Comparison of ENCODE assay signal across 18 mouse cellular contexts in the genomic region with DNA sequence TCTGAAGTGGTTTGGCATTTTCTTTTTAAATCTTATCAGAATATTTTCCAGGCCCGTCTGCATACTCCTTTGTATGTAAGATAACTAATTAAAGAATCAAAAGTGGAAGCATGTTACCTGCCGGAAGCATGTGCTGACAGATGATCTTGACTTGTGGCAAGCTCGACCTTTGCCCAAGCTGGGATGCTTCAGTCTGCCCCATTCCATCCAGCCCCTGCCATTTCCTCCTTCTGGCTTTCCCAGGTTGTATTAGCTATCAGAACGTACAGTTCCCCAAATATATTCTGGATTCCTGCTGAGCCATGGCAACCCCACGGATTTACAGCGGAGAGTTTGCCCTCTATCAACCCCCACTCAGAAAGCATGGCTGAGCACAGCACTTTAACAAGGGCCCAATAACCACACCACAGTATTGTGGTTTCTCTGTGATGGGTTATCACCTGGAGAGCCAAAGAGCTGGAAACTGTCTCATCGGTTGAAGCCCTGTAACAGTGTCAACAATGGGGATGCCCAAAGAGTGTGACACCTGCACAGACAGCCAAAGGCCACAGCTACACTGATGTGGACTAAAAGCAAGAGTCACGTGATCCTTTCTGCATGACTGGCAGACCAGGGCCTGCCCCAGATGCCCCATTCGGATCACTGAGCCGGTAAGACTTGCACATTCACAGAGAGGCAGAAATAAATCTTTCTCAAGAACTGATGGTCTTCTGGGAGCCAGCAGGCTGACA.
DNase-seq lines count a peak whose midpoint lies in the region; ATAC-seq and TF ChIP-seq lines count a peak whose summit lies in the region.
"Had no signal": no experiment of that assay in that cellular context is flagged by ENCODE, and none has a peak within 500 bp of the region (broad histone marks: within the 10 kb centered on the region; RNA-seq: fewer than 3 reads in every experiment).

No protein-coding gene starts in this region.

- no peak for TF ChIP-seq POLR2A in kidney, adult 2 months (IDR thresholded peaks at IDR 0.05; ENCODE audit: low read depth, low read length)

- 68% methylated on average over 10 of the region's 10 CpGs for WGBS in neural tube, embryonic 11.5 days
- 56% methylated on average over 10 of the region's 10 CpGs for WGBS in neural tube, embryonic 15.5 days
- WGBS in kidney, adult 2 months: 38% methylated on average over 10 of the region's 10 CpGs

- no peak overlapping the region for H3K4me2 ChIP-seq in neural tube, embryonic 11.5 days (ENCODE audit: low read depth)
- no peak overlapping the region for H3K4me2 ChIP-seq in neural tube, embryonic 15.5 days
- H3K4me2 ChIP-seq: forebrain, embryonic 13.5 days; hindbrain, embryonic 15.5 days; liver, embryonic 15.5 days; midbrain, embryonic 15.5 days had no signal

- H3K27me3 ChIP-seq in neural tube, embryonic 11.5 days (ENCODE audit: control insufficient read depth, insufficient read depth, low read length): no peaks in the 10 kb centered on the region
- no peaks in the 10 kb centered on the region for H3K27me3 ChIP-seq in neural tube, embryonic 15.5 days (replicated peaks)
- H3K27me3 ChIP-seq in kidney, adult 2 months (replicated peaks; ENCODE audit: control insufficient read depth, insufficient read depth, low read length): no peaks in the 10 kb centered on the region
- H3K27me3 ChIP-seq: forebrain, embryonic 13.5 days; hindbrain, embryonic 15.5 days; liver, embryonic 15.5 days; midbrain, embryonic 15.5 days; Patski had no signal

- DNase-seq in neural tube, embryonic 11.5 days (ENCODE audit: low spot score): no peak
- peak; percentile 93 for DNase-seq in kidney, adult 2 months
- peak; percentile 9 for DNase-seq in thymus, postnatal 25 days
- no peak for DNase-seq in MN1 (ENCODE audit: low spot score)
- no peak for DNase-seq in embryo, embryonic 10.5 days (ENCODE audit: low spot score)
- DNase-seq in cerebellum, postnatal 25 days: no peak
- DNase-seq: adrenal gland, postnatal 14 days; cerebellum, postnatal 36 days; gastrocnemius, postnatal 25 days had no signal

- no peaks in the 10 kb centered on the region for H3K36me3 ChIP-seq in neural tube, embryonic 11.5 days (ENCODE audit: control insufficient read depth, insufficient read depth, low read length)
- H3K36me3 ChIP-seq in neural tube, embryonic 15.5 days: no peaks in the 10 kb centered on the region
- H3K36me3 ChIP-seq in kidney, adult 2 months (ENCODE audit: control insufficient read depth, insufficient read depth, low read length): no peaks in the 10 kb centered on the region
- H3K36me3 ChIP-seq: hindbrain, embryonic 15.5 days; liver, embryonic 15.5 days; midbrain, embryonic 15.5 days had no signal

- no peak for TF ChIP-seq CTCF in kidney, adult 2 months (conservative IDR thresholded peaks at IDR 0.05; ENCODE audit: insufficient read depth, insufficient read length, low read depth, low read length)

- no peaks in the 10 kb centered on the region for H3K9me3 ChIP-seq in neural tube, embryonic 11.5 days (ENCODE audit: control insufficient read depth, low read length)
- no peaks in the 10 kb centered on the region for H3K9me3 ChIP-seq in neural tube, embryonic 15.5 days (replicated peaks)
- H3K9me3 ChIP-seq: forebrain, embryonic 13.5 days; hindbrain, embryonic 15.5 days; liver, embryonic 15.5 days; midbrain, embryonic 15.5 days had no signal

- no peak overlapping the region for H3K9ac ChIP-seq in neural tube, embryonic 11.5 days (ENCODE audit: low read length)
- no peak overlapping the region for H3K9ac ChIP-seq in neural tube, embryonic 15.5 days (replicated peaks)
- H3K9ac ChIP-seq: forebrain, embryonic 13.5 days; hindbrain, embryonic 15.5 days; liver, embryonic 15.5 days; midbrain, embryonic 15.5 days had no signal

- no peak overlapping the region for H3K27ac ChIP-seq in neural tube, embryonic 11.5 days (ENCODE audit: low read depth, low read length)
- H3K27ac ChIP-seq in neural tube, embryonic 15.5 days (replicated peaks): no peak overlapping the region
- peak overlapping the region; percentile 53; the same call in 1 of the 2 replicates for H3K27ac ChIP-seq in kidney, adult 2 months (ENCODE audit: insufficient read depth, low read depth, low read length)
- H3K27ac ChIP-seq: forebrain, embryonic 13.5 days; hindbrain, embryonic 15.5 days; layer of hippocampus, adult 2 months; liver, embryonic 15.5 days; macrophage; midbrain, embryonic 15.5 days had no signal

- ATAC-seq in neural tube, embryonic 11.5 days (ENCODE audit: insufficient read depth, low FRiP score, low TSS enrichment): peak; percentile 50; the same call in 1 of the 2 replicates
- no peak for ATAC-seq in neural tube, embryonic 15.5 days (ENCODE audit: low FRiP score)
- peak; percentile 33; the same call in 1 of the 2 replicates for ATAC-seq in megakaryocyte, adult 5-6 weeks (ENCODE audit: poor library complexity, severe bottlenecking)
- ATAC-seq: forebrain, embryonic 13.5 days; midbrain, embryonic 15.5 days; Patski had no signal

- no peak overlapping the region for H3K4me3 ChIP-seq in neural tube, embryonic 11.5 days (ENCODE audit: low read depth, low read length)
- no peak overlapping the region for H3K4me3 ChIP-seq in neural tube, embryonic 15.5 days (replicated peaks)
- H3K4me3 ChIP-seq in kidney, adult 2 months (ENCODE audit: insufficient read depth, low read depth, low read length): no peak overlapping the region
- H3K4me3 ChIP-seq: forebrain, embryonic 13.5 days; hindbrain, embryonic 15.5 days; layer of hippocampus, adult 2 months; liver, embryonic 15.5 days; midbrain, embryonic 15.5 days had no signal

- no peaks in the 10 kb centered on the region for H3K4me1 ChIP-seq in neural tube, embryonic 11.5 days (ENCODE audit: control insufficient read depth, insufficient read depth, low read length)
- H3K4me1 ChIP-seq in neural tube, embryonic 15.5 days: no peaks in the 10 kb centered on the region
- peaks cover 2% of the 10 kb centered on the region; the same call in 1 of the 2 replicates for H3K4me1 ChIP-seq in kidney, adult 2 months (ENCODE audit: control insufficient read depth, insufficient read depth, low read length)
- H3K4me1 ChIP-seq: forebrain, embryonic 13.5 days; hindbrain, embryonic 15.5 days; liver, embryonic 15.5 days; midbrain, embryonic 15.5 days had no signal

Comparison
In these comparisons a context has a peak if more than half of its experiments do, and no peak if none do; other contexts are left out.
1. DNase-seq: peak in kidney, adult 2 months (single experiment) and thymus, postnatal 25 days (single experiment); none in neural tube, embryonic 11.5 days (single experiment), MN1 (single experiment), embryo, embryonic 10.5 days (single experiment) and cerebellum, postnatal 25 days (0 of 2).